Mouse (Mus musculus): Measurements from ENCODE around the gene Sox15. TPM values are rescaled to one million over a fixed set of nuclear protein-coding genes. Genes with fewer than 3 reads are reported as not detected.
"Not testable (repeated sequence)": the region's sequence is repeated elsewhere in the genome, so short reads cannot be mapped to it uniquely, and the experiment has no call there.

Gene Sox15
- total RNA-seq, 1 experiment from 2014 or later: 0.39 TPM

GRCm38 (mm10) chr11:69702886-69703285 lies 47.8 kb downstream of the Sox15 start:
- DNase-seq: not testable (repeated sequence)

- not testable (repeated sequence) for DNase-seq
Observed at GRCm38 (mm10) chr11:69703381-69703780, 48.3 kb downstream of the Sox15 start.

GRCm38 (mm10) chr11:69703814-69704612 lies 48.9 kb downstream of the Sox15 start:
- no peak for DNase-seq

GRCm38 (mm10) chr11:69704613-69705010 lies 49.5 kb downstream of the Sox15 start:
- DNase-seq: no peak

Small RNAs within 50 kb of the gene (microRNA-seq; reads per million reads assigned to microRNA genes)
- 3.6 to 4.5 reads per million in 2 experiments for gene Mir1934
- 0 reads per million in 2 experiments for gene Mir467f

Other genes with a start within 250 kb of the Sox15 start
- 45.1 and 46.2 TPM in 2 replicates for gene Kdm6b, start 241.6 kb upstream of the Sox15 start, total RNA-seq (2021)
- 0.05 and 0.76 TPM in 2 replicates for gene Dnah2, start 106.2 kb upstream of the Sox15 start, total RNA-seq (2021)
- gene Efnb3, start 95.1 kb upstream of the Sox15 start, total RNA-seq (2021): 0.38 and 1.5 TPM in 2 replicates
- gene Wrap53, start 75.1 kb upstream of the Sox15 start, total RNA-seq (2021): 12.5 and 12.9 TPM in 2 replicates
- gene Trp53, start 75.0 kb upstream of the Sox15 start, total RNA-seq (2021): 74.1 and 81.7 TPM in 2 replicates
- gene Atp1b2, start 49.4 kb upstream of the Sox15 start, total RNA-seq (2021): 34.0 and 38.0 TPM in 2 replicates
- not detected in 2 replicates for gene Shbg, start 37.4 kb upstream of the Sox15 start, total RNA-seq (2021)
- 6.7 and 16.9 TPM in 2 replicates for gene Sat2, start 33.3 kb upstream of the Sox15 start, total RNA-seq (2021)
- gene Fxr2, start 22.3 kb upstream of the Sox15 start, total RNA-seq (2021): 89.7 and 101 TPM in 2 replicates
- 123 and 137 TPM in 2 replicates for gene Mpdu1, start 7.3 kb downstream of the Sox15 start, total RNA-seq (2021)
- 14.2 and 22.6 TPM in 2 replicates for gene Cd68, start 10.8 kb downstream of the Sox15 start, total RNA-seq (2021)
- gene Eif4a1, start 17.1 kb downstream of the Sox15 start, total RNA-seq (2021): 624 and 654 TPM in 2 replicates
- gene Senp3, start 26.8 kb downstream of the Sox15 start, total RNA-seq (2021): 91.6 and 91.8 TPM in 2 replicates
- gene Tnfsf13, start 30.5 kb downstream of the Sox15 start, total RNA-seq (2021): 3.8 and 4.1 TPM in 2 replicates
- gene Tnfsf12, start 40.5 kb downstream of the Sox15 start, total RNA-seq (2021): 16.6 and 25.6 TPM in 2 replicates
- gene Tnfsfm13, start 40.8 kb downstream of the Sox15 start, total RNA-seq (2021): 3.8 and 4.6 TPM in 2 replicates
- 98.5 and 101 TPM in 2 replicates for gene Polr2a, start 103.3 kb downstream of the Sox15 start, total RNA-seq (2021)
- not detected in 2 replicates for gene Slc35g3, start 106.7 kb downstream of the Sox15 start, total RNA-seq (2021)
- 39.5 and 65.8 TPM in 2 replicates for gene Zbtb4, start 110.6 kb downstream of the Sox15 start, total RNA-seq (2021)
- gene Chrnb1, start 140.6 kb downstream of the Sox15 start, total RNA-seq (2021): 1.8 and 2.4 TPM in 2 replicates
- 3.6 and 3.9 TPM in 2 replicates for gene Fgf11, start 146.5 kb downstream of the Sox15 start, total RNA-seq (2021)
- not detected in 2 replicates for gene Tmem102, start 150.3 kb downstream of the Sox15 start, total RNA-seq (2021)
- not detected in 2 replicates for gene Gm39566, start 160.0 kb downstream of the Sox15 start, total RNA-seq (2021)
- gene Spem2, start 163.2 kb downstream of the Sox15 start, total RNA-seq (2021): not detected in 2 replicates
- gene Spem1, start 166.9 kb downstream of the Sox15 start, total RNA-seq (2021): not detected in 2 replicates
- gene Nlgn2, start 182.5 kb downstream of the Sox15 start, total RNA-seq (2021): 18.6 and 19.7 TPM in 2 replicates
- 149 and 152 TPM in 2 replicates for gene Tmem256, start 183.2 kb downstream of the Sox15 start, total RNA-seq (2021)
- gene Plscr3, start 191.1 kb downstream of the Sox15 start, total RNA-seq (2021): 43.8 and 52.9 TPM in 2 replicates
- not detected in 2 replicates for gene Tnk1, start 203.4 kb downstream of the Sox15 start, total RNA-seq (2021)
- not detected in 2 replicates for gene Tmem95, start 222.7 kb downstream of the Sox15 start, total RNA-seq (2021)
- gene Kctd11, start 226.1 kb downstream of the Sox15 start, total RNA-seq (2021): 4.4 and 4.9 TPM in 2 replicates
- 0.30 TPM in 1 of 2 replicates, not detected in the other for gene Acap1, start 240.2 kb downstream of the Sox15 start, total RNA-seq (2021)
- 1.2 and 2.6 TPM in 2 replicates for gene 2810408A11Rik, start 245.7 kb downstream of the Sox15 start, total RNA-seq (2021)
- 52.4 and 55.5 TPM in 2 replicates for gene Neurl4, start 245.8 kb downstream of the Sox15 start, total RNA-seq (2021)

Measured in adrenal gland, postnatal 25 days (tissue).